Mouse (Mus musculus) layer of hippocampus, adult 11-12 months (tissue): Measurements from ENCODE around the gene Atp4a.

Experiments used
- DNase-seq: peaks from one replicate; pipeline ENCODE4 v3.0.0; 2022; ENCODE audit warnings: low spot score

Atp4a gene

GRCm38 (mm10) chr7:30711942-30712341 lies at the start of gene Atp4a:
TSS of gene Atp4a (plus strand) at chr7:30712209.
- no peak for DNase-seq

DNA sequence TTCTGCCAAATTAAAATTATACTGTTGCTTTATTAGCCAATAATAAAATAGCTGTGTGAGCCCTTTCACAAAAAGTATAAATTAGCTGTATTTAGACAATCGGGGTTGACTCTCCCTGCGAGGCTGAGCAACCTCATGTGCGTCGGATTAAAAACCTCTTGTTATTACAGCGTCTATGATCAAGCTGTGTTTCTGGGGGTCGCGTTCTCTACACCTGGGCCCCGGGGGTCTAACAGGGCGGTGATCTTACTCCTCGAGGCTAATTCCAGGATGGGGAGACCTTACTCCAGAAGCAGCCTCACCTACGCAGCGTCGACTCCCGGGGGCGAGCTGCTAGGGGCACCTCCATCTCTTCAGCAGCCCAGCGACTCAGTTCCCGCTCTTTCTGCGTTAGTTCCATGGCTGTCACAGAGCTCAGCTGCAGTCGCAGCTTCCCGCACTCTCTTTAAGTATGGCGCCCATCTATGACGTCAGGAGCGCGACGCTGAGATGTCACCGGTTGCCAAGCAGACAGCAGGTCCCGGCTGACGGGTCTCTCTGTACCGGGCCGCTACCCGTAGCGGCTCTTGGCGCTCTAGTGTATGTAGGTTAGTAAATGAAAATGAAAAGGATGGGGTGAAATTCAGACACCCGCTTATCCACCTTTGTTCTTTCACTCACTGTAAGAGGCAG lies 47.3 kb upstream of the Atp4a start, which contains the start of gene Haus5:
TSS of gene Haus5 (minus strand) at position 466 of the 672 bp plus-strand sequence.
- peak; percentile 94 for DNase-seq

GRCm38 (mm10) chr7:30665321-30665720 lies 46.7 kb upstream of the Atp4a start:
- DNase-seq, result no peak

DNA sequence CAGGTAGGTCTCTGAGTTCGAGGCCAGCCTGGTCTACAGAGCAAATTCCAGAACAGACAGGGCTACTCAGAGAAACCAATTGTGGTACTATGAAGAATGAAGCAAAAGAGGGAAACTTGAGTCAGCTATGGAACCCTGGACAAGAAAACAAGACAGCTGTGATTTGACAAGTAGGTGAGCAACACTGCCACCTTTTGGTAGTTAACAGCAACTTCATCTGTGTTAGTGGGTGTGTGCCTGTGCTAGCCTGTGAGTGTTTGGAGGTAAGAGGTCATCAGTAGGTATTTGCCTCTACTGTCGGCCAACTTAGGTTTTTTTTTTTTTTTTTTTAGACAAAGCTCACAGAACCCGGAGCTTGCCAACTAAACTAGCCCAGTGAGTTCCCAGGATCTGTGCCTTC lies 42.8 kb upstream of the Atp4a start:
- DNase-seq, result no peak

GRCm38 (mm10) chr7:30671480-30671879 lies 40.5 kb upstream of the Atp4a start, which contains the start of gene Pmis2:
TSS of gene Pmis2 (minus strand) at chr7:30671605.
- DNase-seq, result no peak

GRCm38 (mm10) chr7:30678263-30678975 lies 33.6 kb upstream of the Atp4a start:
- peak; percentile 9 for DNase-seq

DNA sequence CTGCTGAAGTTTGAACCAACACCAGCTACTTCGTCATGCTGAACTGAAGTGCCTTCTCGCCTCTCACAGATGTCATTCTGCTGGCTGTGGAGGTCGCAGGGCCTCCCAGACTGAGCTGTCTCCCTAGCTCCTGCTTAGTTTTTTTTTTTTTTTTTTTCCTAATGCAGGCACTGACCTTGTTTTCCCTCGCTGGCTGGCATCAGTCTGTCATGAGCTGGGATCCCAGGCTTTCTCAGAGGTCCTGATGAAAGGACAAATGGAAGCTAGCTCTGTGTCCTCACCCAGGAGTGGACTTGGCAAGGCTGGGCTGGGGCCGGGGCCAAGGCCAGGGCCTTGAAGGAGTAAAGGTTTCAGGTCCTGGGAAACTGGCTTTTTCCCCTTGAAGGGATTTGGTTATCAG lies 30.1 kb upstream of the Atp4a start:
- no peak for DNase-seq

- no peak for DNase-seq
These were observed 28.6 kb upstream of the Atp4a start for GRCm38 (mm10) chr7:30683425-30683824.

DNA sequence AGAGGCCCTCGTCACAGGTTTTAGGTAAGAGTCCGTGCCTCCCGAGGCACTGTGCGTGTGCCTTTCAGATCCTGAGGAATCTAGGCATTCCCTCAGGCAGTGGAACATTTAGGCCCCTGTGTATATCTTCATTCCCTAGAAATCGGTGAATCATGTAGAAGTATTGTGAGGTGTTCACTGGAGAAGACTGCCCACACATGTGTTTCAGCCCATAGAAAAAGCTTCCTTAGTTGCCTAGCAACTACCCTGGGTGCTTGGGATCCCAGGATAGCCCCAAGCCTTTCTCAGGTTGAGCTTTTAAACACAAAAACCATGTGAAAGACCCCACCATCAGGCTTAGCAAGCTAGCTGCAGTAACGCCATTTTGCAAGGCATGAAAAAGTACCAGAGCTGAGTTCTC lies 23.7 kb upstream of the Atp4a start:
- no peak for DNase-seq

DNA sequence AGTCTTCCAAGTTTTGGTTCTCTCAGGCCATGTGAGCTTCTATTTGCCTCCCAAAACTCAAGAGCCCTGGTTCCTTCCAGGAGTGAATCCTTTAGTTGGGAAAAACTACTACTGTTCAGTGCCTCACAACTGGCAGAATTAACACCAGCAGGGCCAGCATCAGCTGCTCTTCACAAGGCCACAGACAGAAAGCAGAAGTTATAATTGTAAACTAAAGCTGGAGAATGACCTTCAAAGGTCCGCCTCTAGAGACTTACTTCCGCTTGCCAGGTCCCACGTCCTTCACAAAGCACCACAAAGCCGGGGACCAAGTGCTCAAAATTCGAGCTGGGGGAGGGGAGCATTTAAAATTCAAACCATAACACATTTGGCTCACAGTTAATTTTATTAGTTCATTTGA lies 13.9 kb upstream of the Atp4a start:
- no peak for DNase-seq

GRCm38 (mm10) chr7:30698589-30698988 lies 13.4 kb upstream of the Atp4a start, which contains the start of gene 2200002J24Rik:
TSS of gene 2200002J24Rik (plus strand) at chr7:30698926.
- DNase-seq, result no peak

GRCm38 (mm10) chr7:30706214-30706882 lies 5.7 kb upstream of the Atp4a start:
- no peak for DNase-seq

- no peak for DNase-seq
These were observed 4.6 kb upstream of the Atp4a start for GRCm38 (mm10) chr7:30707441-30707840.

GRCm38 (mm10) chr7:30717006-30717715 lies 5.2 kb downstream of the Atp4a start:
- DNase-seq, result peak; percentile 49

GRCm38 (mm10) chr7:30717716-30718046 lies 5.7 kb downstream of the Atp4a start:
- DNase-seq, result no peak

- no peak for DNase-seq
These were observed 7.7 kb downstream of the Atp4a start for GRCm38 (mm10) chr7:30719669-30720068.

GRCm38 (mm10) chr7:30721286-30721685 lies 9.3 kb downstream of the Atp4a start:
- no peak for DNase-seq

- no peak for DNase-seq
These were observed 11.4 kb downstream of the Atp4a start for GRCm38 (mm10) chr7:30723274-30723953.

DNA sequence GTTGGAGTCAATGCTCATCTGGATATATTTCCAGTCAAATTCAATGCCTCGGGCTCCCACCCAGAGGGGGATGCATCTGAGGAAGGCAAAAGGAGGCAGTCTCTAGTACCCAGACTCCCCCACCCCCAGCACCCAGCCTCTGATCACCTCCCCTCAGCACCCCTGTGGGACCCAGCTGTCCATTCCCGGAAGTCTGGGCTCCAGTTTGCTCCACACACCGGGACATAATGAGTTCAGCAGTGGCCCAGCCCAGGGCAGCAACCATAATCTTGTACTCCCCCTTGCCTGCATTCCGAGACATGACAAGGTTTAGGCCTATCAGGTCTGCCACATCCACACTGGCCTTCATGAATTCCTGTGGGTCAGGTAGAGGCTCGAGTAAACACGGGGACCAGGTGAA lies 16.2 kb downstream of the Atp4a start:
- no peak for DNase-seq

GRCm38 (mm10) chr7:30728739-30729395 lies 16.9 kb downstream of the Atp4a start:
- DNase-seq, result no peak

GRCm38 (mm10) chr7:30729396-30730063 lies 17.5 kb downstream of the Atp4a start, which contains the start of gene Tmem147:
TSS of gene Tmem147 (minus strand) at chr7:30729540.
- DNase-seq, result peak; percentile 96
